Mouse (Mus musculus): Measurements from ENCODE around the gene Gal3st1. TPM values are rescaled to one million over a fixed set of nuclear protein-coding genes. Genes with fewer than 3 reads are reported as not detected.

The Gal3st1 gene
- 1.6 and 1.8 TPM in 2 replicates for polyA plus RNA-seq (2011; ENCODE audit: insufficient read depth, insufficient read length, low read depth, missing spikeins)

- Histone ChIP-seq H3K9ac (ENCODE audit: low read depth, poor library complexity, severe bottlenecking) (peak within 1 kb of the TSS; percentile 20), H3K4me3 (ENCODE audit: low read depth, low read length) (peak within 1 kb of the TSS; percentile 54), H3K27me3 (ENCODE audit: control insufficient read depth, insufficient read depth, low read length, poor library complexity, severe bottlenecking) (no peaks in the 10 kb centered on the region), H3K9me3 (replicated peaks; ENCODE audit: control insufficient read depth, insufficient read depth, low read length, poor library complexity, severe bottlenecking) (no peaks in the 10 kb centered on the region), H3K4me1 (ENCODE audit: control insufficient read depth, insufficient read depth, low read length) (peaks cover 2% of the 10 kb centered on the region), H3K36me3 (ENCODE audit: control insufficient read depth, insufficient read depth, low read length, poor library complexity, severe bottlenecking) (peaks cover 11% of the 10 kb centered on the region), H3K27ac (ENCODE audit: insufficient read depth, low read length) (no peak within 1 kb of the TSS)
- no peak for TF ChIP-seq POLR2A (IDR thresholded peaks at IDR 0.05; ENCODE audit: insufficient read depth, low read length)
- TF ChIP-seq EP300 (IDR thresholded peaks at IDR 0.05; ENCODE audit: insufficient read depth, low read depth, low read length), result no peak
- no peak for TF ChIP-seq CTCF (IDR thresholded peaks at IDR 0.05; ENCODE audit: low read depth, low read length)
Observed at GRCm38 (mm10) chr11:3983291-3983862, at the start of gene Gal3st1. TSS of gene Gal3st1 (plus strand) at chr11:3983636.

DNA sequence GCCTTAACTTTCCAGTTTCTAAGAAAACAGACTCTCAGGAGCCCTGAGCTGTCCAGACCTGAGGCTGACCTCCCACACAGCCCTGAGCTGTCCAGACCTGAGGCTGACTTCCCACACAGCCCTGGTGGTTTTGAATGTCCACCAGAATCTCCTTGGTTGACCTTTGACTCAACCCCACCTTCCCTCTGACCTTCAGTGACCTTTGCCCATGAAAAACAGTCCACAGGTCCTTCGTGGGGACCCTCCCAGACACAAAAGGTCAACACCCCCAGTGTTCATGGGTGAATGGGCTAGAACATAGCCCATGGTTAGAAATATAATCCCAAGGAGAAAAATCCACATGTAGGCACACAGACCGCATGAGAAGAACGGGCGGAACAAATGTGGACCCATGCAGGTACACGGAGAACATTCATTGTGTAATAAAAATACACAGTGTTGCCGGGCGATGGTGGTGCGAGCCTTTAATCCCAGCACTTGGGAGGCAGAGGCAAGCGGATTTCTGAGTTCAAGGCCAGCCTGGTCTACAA, 49.6 kb upstream of the Gal3st1 start:
- TF ChIP-seq CTCF (IDR thresholded peaks at IDR 0.05; ENCODE audit: low read depth, low read length) (no peak), EP300 (IDR thresholded peaks at IDR 0.05; ENCODE audit: insufficient read depth, low read depth, low read length) (no peak), POLR2A (IDR thresholded peaks at IDR 0.05; ENCODE audit: insufficient read depth, low read length) (no peak)
- Histone ChIP-seq H3K9ac (ENCODE audit: low read depth, poor library complexity, severe bottlenecking) (no peak overlapping the region), H3K36me3 (ENCODE audit: control insufficient read depth, insufficient read depth, low read length, poor library complexity, severe bottlenecking) (no peaks in the 10 kb centered on the region), H3K27me3 (ENCODE audit: control insufficient read depth, insufficient read depth, low read length, poor library complexity, severe bottlenecking) (no peaks in the 10 kb centered on the region), H3K27ac (ENCODE audit: insufficient read depth, low read length) (no peak overlapping the region), H3K9me3 (replicated peaks; ENCODE audit: control insufficient read depth, insufficient read depth, low read length, poor library complexity, severe bottlenecking) (no peaks in the 10 kb centered on the region), H3K4me3 (ENCODE audit: low read depth, low read length) (no peak overlapping the region), H3K4me1 (ENCODE audit: control insufficient read depth, insufficient read depth, low read length) (no peaks in the 10 kb centered on the region)

DNA sequence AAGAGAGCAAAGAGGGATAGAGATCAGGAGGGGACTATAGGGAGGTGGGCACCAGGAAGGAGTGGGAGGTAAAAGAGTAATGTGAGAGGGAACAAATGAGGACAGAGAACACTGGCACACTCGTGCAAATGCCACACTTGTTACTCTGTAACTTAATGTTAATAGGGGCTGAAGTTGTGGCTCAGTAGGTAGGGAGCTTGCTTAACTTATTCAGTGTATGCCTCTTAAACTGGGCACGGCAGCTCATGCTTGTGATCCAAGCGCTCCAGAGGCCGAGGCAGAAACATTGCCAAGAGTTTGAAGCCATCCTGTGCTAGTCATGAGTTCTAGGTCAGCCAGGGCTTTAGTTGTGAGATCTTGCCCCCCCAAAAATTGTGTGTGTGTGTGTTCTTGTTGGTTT, 48.3 kb upstream of the Gal3st1 start:
- Histone ChIP-seq H3K4me1 (ENCODE audit: control insufficient read depth, insufficient read depth, low read length) (no peaks in the 10 kb centered on the region), H3K9ac (ENCODE audit: low read depth, poor library complexity, severe bottlenecking) (no peak overlapping the region), H3K36me3 (ENCODE audit: control insufficient read depth, insufficient read depth, low read length, poor library complexity, severe bottlenecking) (no peaks in the 10 kb centered on the region), H3K27ac (ENCODE audit: insufficient read depth, low read length) (no peak overlapping the region), H3K9me3 (replicated peaks; ENCODE audit: control insufficient read depth, insufficient read depth, low read length, poor library complexity, severe bottlenecking) (no peaks in the 10 kb centered on the region), H3K4me3 (ENCODE audit: low read depth, low read length) (no peak overlapping the region), H3K27me3 (ENCODE audit: control insufficient read depth, insufficient read depth, low read length, poor library complexity, severe bottlenecking) (no peaks in the 10 kb centered on the region)
- TF ChIP-seq EP300 (IDR thresholded peaks at IDR 0.05; ENCODE audit: insufficient read depth, low read depth, low read length) (no peak), CTCF (IDR thresholded peaks at IDR 0.05; ENCODE audit: low read depth, low read length) (no peak), POLR2A (IDR thresholded peaks at IDR 0.05; ENCODE audit: insufficient read depth, low read length) (no peak)

- no peaks in the 10 kb centered on the region for H3K36me3 ChIP-seq (ENCODE audit: control insufficient read depth, insufficient read depth, low read length, poor library complexity, severe bottlenecking)
- no peaks in the 10 kb centered on the region for H3K27me3 ChIP-seq (ENCODE audit: control insufficient read depth, insufficient read depth, low read length, poor library complexity, severe bottlenecking)
- no peak overlapping the region for H3K27ac ChIP-seq (ENCODE audit: insufficient read depth, low read length)
- TF ChIP-seq CTCF (IDR thresholded peaks at IDR 0.05; ENCODE audit: low read depth, low read length) (no peak), EP300 (IDR thresholded peaks at IDR 0.05; ENCODE audit: insufficient read depth, low read depth, low read length) (no peak), POLR2A (IDR thresholded peaks at IDR 0.05; ENCODE audit: insufficient read depth, low read length) (no peak)
- H3K9ac ChIP-seq (ENCODE audit: low read depth, poor library complexity, severe bottlenecking), result no peak overlapping the region
- no peaks in the 10 kb centered on the region for H3K9me3 ChIP-seq (replicated peaks; ENCODE audit: control insufficient read depth, insufficient read depth, low read length, poor library complexity, severe bottlenecking)
- H3K4me3 ChIP-seq (ENCODE audit: low read depth, low read length), result no peak overlapping the region
- H3K4me1 ChIP-seq (ENCODE audit: control insufficient read depth, insufficient read depth, low read length), result no peaks in the 10 kb centered on the region
Observed at GRCm38 (mm10) chr11:3936318-3936717, 47.1 kb upstream of the Gal3st1 start.

DNA sequence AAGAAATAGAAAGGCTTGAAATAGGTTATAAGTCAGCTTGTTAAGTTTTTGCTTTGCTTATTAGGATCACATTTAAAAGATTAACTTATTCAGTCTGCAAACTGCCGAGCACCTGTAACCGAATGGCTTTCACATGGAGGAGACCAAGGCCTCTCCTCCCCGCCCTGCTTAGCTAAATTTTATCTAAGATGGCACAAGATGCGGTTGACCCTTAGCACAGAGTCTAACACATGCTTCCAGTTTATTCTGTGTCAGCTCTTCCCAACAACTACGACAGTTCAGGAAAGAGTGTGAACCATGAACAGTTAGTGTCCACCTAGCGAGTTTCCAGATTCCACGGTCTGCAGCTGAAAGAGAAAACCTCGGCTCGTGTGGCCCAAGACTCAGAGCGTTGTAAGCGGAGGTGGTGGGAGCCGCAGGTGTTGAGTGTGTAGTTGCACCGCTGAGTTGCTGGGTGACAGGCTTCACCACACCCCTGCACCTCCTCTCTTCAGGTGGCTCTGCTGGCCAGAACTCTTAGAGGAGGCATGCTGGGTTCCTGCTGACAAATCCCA, 46.0 kb upstream of the Gal3st1 start:
- Histone ChIP-seq H3K27ac (ENCODE audit: insufficient read depth, low read length) (no peak overlapping the region), H3K4me1 (ENCODE audit: control insufficient read depth, insufficient read depth, low read length) (no peaks in the 10 kb centered on the region), H3K9ac (ENCODE audit: low read depth, poor library complexity, severe bottlenecking) (no peak overlapping the region), H3K4me3 (ENCODE audit: low read depth, low read length) (no peak overlapping the region), H3K27me3 (ENCODE audit: control insufficient read depth, insufficient read depth, low read length, poor library complexity, severe bottlenecking) (no peaks in the 10 kb centered on the region), H3K36me3 (ENCODE audit: control insufficient read depth, insufficient read depth, low read length, poor library complexity, severe bottlenecking) (no peaks in the 10 kb centered on the region), H3K9me3 (replicated peaks; ENCODE audit: control insufficient read depth, insufficient read depth, low read length, poor library complexity, severe bottlenecking) (no peaks in the 10 kb centered on the region)
- no peak for TF ChIP-seq EP300 (IDR thresholded peaks at IDR 0.05; ENCODE audit: insufficient read depth, low read depth, low read length)
- no peak for TF ChIP-seq CTCF (IDR thresholded peaks at IDR 0.05; ENCODE audit: low read depth, low read length)
- no peak for TF ChIP-seq POLR2A (IDR thresholded peaks at IDR 0.05; ENCODE audit: insufficient read depth, low read length)

GRCm38 (mm10) chr11:3941371-3941770, 42.1 kb upstream of the Gal3st1 start:
- Histone ChIP-seq H3K9me3 (replicated peaks; ENCODE audit: control insufficient read depth, insufficient read depth, low read length, poor library complexity, severe bottlenecking) (no peaks in the 10 kb centered on the region), H3K9ac (ENCODE audit: low read depth, poor library complexity, severe bottlenecking) (no peak overlapping the region), H3K27ac (ENCODE audit: insufficient read depth, low read length) (no peak overlapping the region), H3K27me3 (ENCODE audit: control insufficient read depth, insufficient read depth, low read length, poor library complexity, severe bottlenecking) (no peaks in the 10 kb centered on the region), H3K36me3 (ENCODE audit: control insufficient read depth, insufficient read depth, low read length, poor library complexity, severe bottlenecking) (no peaks in the 10 kb centered on the region), H3K4me3 (ENCODE audit: low read depth, low read length) (no peak overlapping the region), H3K4me1 (ENCODE audit: control insufficient read depth, insufficient read depth, low read length) (no peaks in the 10 kb centered on the region)
- TF ChIP-seq CTCF (IDR thresholded peaks at IDR 0.05; ENCODE audit: low read depth, low read length) (no peak), EP300 (IDR thresholded peaks at IDR 0.05; ENCODE audit: insufficient read depth, low read depth, low read length) (no peak), POLR2A (IDR thresholded peaks at IDR 0.05; ENCODE audit: insufficient read depth, low read length) (no peak)
